Mouse (Mus musculus): ENCODE measurements around the gene Ccdc169.

DNA sequence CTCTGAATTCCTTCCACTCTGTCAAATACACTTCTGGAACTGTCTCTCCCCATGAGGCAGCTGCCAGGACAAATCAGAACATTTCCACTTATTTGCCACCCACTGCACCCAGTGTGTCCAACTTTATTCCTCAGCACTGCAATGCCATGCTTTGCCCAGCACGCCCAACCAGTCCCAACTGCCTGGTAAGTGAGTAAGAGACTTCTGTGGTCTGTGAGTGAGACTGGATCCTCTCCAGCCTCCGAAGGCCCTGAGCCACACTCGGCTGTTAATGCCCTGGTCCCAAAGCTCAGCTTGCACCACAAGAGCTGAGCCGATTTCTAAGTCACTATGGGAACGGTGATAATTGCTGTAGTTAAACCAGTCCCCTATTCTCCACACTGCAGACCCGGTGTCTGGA is 70.5 kb downstream of the Ccdc169 start:
- TF ChIP-seq POLR2A (IDR thresholded peaks at IDR 0.05; ENCODE audit: extremely low read depth, insufficient read depth, low read length) (no peak), CTCF (IDR thresholded peaks at IDR 0.05; ENCODE audit: extremely low read depth, insufficient read depth, low read length) (no peak)
